Mouse (Mus musculus) liver, embryonic 11.5 days (tissue): ENCODE measurements at regions not wholly inside any gene's neighbourhood (a gene's known extent, or its start where the extent isn't known, plus 50 kb on each side); places are given as distances from the start of the nearest gene placed in this dataset.
A peak's percentile ranks its signal among the peaks of the same experiment; 100 is the strongest.

ENCODE experiments used
- ATAC-seq: fragments of 200-750 bp; cut with Nextera tagmentation; replicated peaks from 2 replicates; pipeline ENCODE4 v1.8.0; 2017; ENCODE audit warnings: moderate number of reproducible peaks, mild to moderate bottlenecking, moderate TSS enrichment, moderate library complexity; ENCODE audit not compliant: low FRiP score
- DNase-seq: peaks from one replicate; pipeline ENCODE4 v3.0.0-alpha.2; 2017; ENCODE audit warnings: low spot score
- H3K27ac ChIP-seq: fragments of 300-500 bp; sonication (generic); 2 replicates; pipeline ENCODE4 v1.5.1; 2014; ENCODE audit warnings: mild to moderate bottlenecking, low read depth, low read length, control low read depth
- H3K27me3 ChIP-seq: fragments of 300-500 bp; sonication (generic); replicated peaks from 2 replicates; pipeline ENCODE4 v1.6.1; 2014; ENCODE audit warnings: low read length, mixed read lengths; ENCODE audit not compliant: control insufficient read depth, insufficient read depth
- H3K36me3 ChIP-seq: fragments of 300-500 bp; sonication (generic); 2 replicates; pipeline ENCODE4 v1.6.1; 2014; ENCODE audit warnings: mild to moderate bottlenecking, low read length, moderate library complexity, mixed read lengths; ENCODE audit not compliant: control insufficient read depth, insufficient read depth
- H3K4me1 ChIP-seq: fragments of 300-500 bp; sonication (generic); replicated peaks from 2 replicates; pipeline ENCODE4 v1.6.1; 2014; ENCODE audit warnings: low read length, mixed read lengths; ENCODE audit not compliant: control insufficient read depth, insufficient read depth
- H3K4me2 ChIP-seq: fragments of 300-500 bp; sonication (generic); 2 replicates; pipeline ENCODE4 v1.6.1; 2014; ENCODE audit warnings: mild to moderate bottlenecking, control low read depth, moderate library complexity
- H3K4me3 ChIP-seq: fragments of 300-500 bp; sonication (generic); 2 replicates; pipeline ENCODE4 v1.5.1; 2014; ENCODE audit warnings: low read depth, low read length, control low read depth
- H3K9ac ChIP-seq: fragments of 300-500 bp; sonication (generic); 2 replicates; pipeline ENCODE4 v1.6.1; 2014; ENCODE audit warnings: low read depth, low read length, control low read depth
- H3K9me3 ChIP-seq: fragments of 300-500 bp; sonication (generic); 2 replicates; pipeline ENCODE4 v1.6.1; 2016; ENCODE audit warnings: low read length, inconsistent platforms, mixed read lengths; ENCODE audit not compliant: control insufficient read depth
- WGBS: fragments of 180-500 bp; shearing (Covaris S2); extraction: QIAGEN DNeasy Blood & Tissue Kit; methylation state at CpG from one replicate; pipeline ENCODE4 v1.1.7; 2014; 5-methylcytosine and 5-hydroxymethylcytosine counted together

GRCm38 (mm10) chr8:24364685-24365084 is 361.0 kb downstream of the Adam3 start:
- Histone ChIP-seq H3K27ac (no peak overlapping the region), H3K27me3 (no peaks in the 10 kb centered on the region), H3K4me3 (no peak overlapping the region), H3K9ac (no peak overlapping the region), H3K36me3 (no peaks in the 10 kb centered on the region), H3K4me2 (no peak overlapping the region), H3K4me1 (no peaks in the 10 kb centered on the region), H3K9me3 (no peaks in the 10 kb centered on the region)
- DNase-seq (no peak), ATAC-seq (no peak)
- 59% methylated on average over 4 of the region's 4 CpGs for WGBS

GRCm38 (mm10) chr8:24359022-24359600 is 366.5 kb downstream of the Adam3 start:
- Histone ChIP-seq H3K27ac (no peak overlapping the region), H3K4me2 (no peak overlapping the region), H3K4me3 (no peak overlapping the region), H3K36me3 (no peaks in the 10 kb centered on the region), H3K9ac (no peak overlapping the region), H3K9me3 (no peaks in the 10 kb centered on the region), H3K27me3 (no peaks in the 10 kb centered on the region), H3K4me1 (no peaks in the 10 kb centered on the region)
- DNase-seq (no peak), ATAC-seq (no peak)

DNA sequence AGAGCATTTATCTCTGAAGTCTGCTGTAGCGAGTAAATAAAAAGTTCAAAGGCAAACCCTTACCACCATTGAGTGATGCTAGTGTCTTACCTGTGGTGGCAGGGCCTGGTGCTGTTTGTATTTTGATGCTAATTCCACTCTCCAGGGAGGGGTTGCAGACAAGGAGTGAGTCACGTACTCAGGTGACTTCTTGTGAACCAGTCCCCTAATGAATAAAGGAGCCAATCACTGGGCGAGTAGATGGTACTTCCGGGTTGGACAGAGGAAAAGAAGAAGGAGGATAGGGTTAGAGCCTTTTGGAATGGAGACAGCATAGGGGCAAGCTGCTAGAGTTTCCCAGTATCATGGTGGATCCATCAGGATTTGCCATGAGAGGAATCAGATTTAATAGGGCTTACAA is 370.5 kb downstream of the Adam3 start:
- no peaks in the 10 kb centered on the region for H3K27me3 ChIP-seq
- ATAC-seq = no peak

DNA sequence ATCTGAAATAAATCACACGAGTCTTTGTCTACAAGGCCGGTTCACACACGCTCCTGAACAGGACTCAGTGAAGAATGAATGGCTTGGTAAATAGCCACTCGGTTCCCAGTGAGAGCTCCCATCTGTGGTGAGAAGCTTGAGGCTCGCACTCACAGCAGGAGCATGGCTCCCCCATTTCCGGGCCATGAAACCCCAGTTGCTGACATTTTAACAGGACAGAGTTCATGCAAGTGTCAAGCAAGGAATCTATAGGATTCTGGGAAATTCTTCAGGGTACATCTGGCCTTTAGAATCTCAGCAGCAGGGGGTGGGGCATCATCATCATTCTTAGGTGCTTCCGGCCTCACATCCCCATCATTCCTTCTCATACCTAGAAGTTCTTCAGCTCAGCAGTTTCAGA is 371.8 kb downstream of the Adam3 start:
- ATAC-seq = no peak
- no peaks in the 10 kb centered on the region for H3K27me3 ChIP-seq
- H3K4me2 ChIP-seq = no peak overlapping the region
- H3K36me3 ChIP-seq = no peaks in the 10 kb centered on the region
- 78% methylated on average over 7 of the region's 7 CpGs for WGBS
- no peak for DNase-seq
- no peaks in the 10 kb centered on the region for H3K9me3 ChIP-seq
- no peak overlapping the region for H3K27ac ChIP-seq
- no peak overlapping the region for H3K9ac ChIP-seq
- H3K4me1 ChIP-seq = no peaks in the 10 kb centered on the region
- H3K4me3 ChIP-seq = no peak overlapping the region

More for the DNA sequence above, 370.5 kb downstream of the Adam3 start:
- no peak for DNase-seq
- Histone ChIP-seq H3K27ac (no peak overlapping the region), H3K4me2 (no peak overlapping the region), H3K36me3 (no peaks in the 10 kb centered on the region), H3K4me1 (no peaks in the 10 kb centered on the region), H3K9ac (no peak overlapping the region), H3K4me3 (no peak overlapping the region), H3K9me3 (no peaks in the 10 kb centered on the region)
- 84% methylated on average over 4 of the region's 4 CpGs for WGBS

- Histone ChIP-seq H3K27me3 (no peaks in the 10 kb centered on the region), H3K4me2 (no peak overlapping the region), H3K4me1 (no peaks in the 10 kb centered on the region), H3K4me3 (no peak overlapping the region), H3K27ac (no peak overlapping the region), H3K9me3 (no peaks in the 10 kb centered on the region), H3K9ac (no peak overlapping the region), H3K36me3 (no peaks in the 10 kb centered on the region)
- ATAC-seq (no peak), DNase-seq (no peak)
- 63% methylated on average over 9 of the region's 9 CpGs for WGBS
Measured at GRCm38 (mm10) chr8:24352322-24352721, 373.3 kb downstream of the Adam3 start.

- no peak overlapping the region for H3K4me3 ChIP-seq
- WGBS = 21% methylated on average over 6 of the region's 6 CpGs
Measured at GRCm38 (mm10) chr8:24351760-24352159, 373.9 kb downstream of the Adam3 start.

DNA sequence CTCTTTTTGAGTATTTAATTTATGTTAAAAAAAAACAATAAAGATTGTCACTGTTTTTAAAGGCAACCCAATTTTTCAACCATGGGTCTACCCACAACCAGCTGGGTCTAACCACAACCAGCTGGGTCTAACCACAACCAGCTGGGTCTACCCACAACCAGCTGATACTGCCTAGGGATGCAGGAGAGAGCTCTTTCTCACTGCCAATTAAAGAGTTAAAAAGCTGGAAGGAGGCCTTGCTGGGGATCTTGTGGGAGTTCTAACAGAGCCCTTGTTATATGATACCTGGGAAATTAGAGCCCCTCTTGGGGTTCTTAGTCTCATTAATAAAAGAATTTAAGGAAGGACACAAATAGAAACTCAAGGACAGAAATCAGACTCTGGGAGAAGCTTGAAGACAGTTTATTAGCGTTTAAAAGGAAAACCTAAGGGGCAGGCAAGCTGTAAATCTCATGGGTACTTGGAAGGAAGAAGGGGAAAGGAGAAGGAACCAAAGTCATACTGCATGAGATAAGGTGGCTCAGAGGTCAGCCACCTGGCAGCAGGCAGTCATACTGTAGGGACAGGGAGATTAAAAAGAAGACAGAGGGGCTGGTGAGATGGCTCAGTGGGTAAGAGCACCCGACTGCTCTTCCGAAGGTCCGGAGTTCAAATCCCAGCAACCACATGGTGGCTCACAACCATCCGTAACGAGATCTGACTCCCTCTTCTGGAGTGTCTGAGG is 379.1 kb downstream of the Adam3 start:
- 70% methylated on average over 4 of the region's 6 CpGs for WGBS
- DNase-seq = no peak
- Histone ChIP-seq H3K4me2 (no peak overlapping the region), H3K27me3 (no peaks in the 10 kb centered on the region), H3K4me1 (no peaks in the 10 kb centered on the region), H3K4me3 (no peak overlapping the region), H3K27ac (no peak overlapping the region), H3K36me3 (no peaks in the 10 kb centered on the region), H3K9me3 (no peaks in the 10 kb centered on the region), H3K9ac (no peak overlapping the region)
- no peak for ATAC-seq

More at GRCm38 (mm10) chr8:24351760-24352159, 373.9 kb downstream of the Adam3 start:
- no peak overlapping the region for H3K9ac ChIP-seq
- H3K4me1 ChIP-seq = no peaks in the 10 kb centered on the region
- H3K4me2 ChIP-seq = peak overlapping the region; percentile 8; the same call in 1 of the 2 replicates
- H3K27ac ChIP-seq = no peak overlapping the region
- no peak for DNase-seq
- no peaks in the 10 kb centered on the region for H3K27me3 ChIP-seq
- H3K36me3 ChIP-seq = no peaks in the 10 kb centered on the region
- no peaks in the 10 kb centered on the region for H3K9me3 ChIP-seq
- ATAC-seq = no peak

GRCm38 (mm10) chr8:24338694-24339093 is 387.0 kb downstream of the Adam3 start:
- WGBS = 88% methylated on average over 9 of the region's 9 CpGs

DNA sequence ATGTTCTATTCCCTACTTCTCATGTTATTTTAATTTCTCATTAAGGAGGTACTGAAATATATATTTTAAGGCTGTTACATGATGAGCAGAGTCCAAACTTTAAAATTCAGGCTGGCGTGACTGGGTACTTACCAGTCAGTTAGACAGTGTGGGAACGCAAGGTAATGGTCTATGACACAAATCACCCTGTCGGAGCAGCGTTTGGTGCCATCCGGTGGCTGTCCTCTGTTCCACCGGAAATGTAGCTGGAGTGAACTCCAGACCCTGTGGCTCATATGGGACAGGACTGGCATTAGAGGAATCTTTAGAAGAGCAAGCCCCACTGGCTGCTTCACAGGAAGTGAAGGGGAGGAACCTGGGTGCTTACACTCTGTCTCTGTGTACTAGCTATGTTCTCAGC is 388.0 kb downstream of the Adam3 start:
- ATAC-seq (no peak), DNase-seq (no peak)
- no peak overlapping the region for H3K4me3 ChIP-seq
- H3K9ac ChIP-seq = no peak overlapping the region
- H3K27me3 ChIP-seq = no peaks in the 10 kb centered on the region
- no peaks in the 10 kb centered on the region for H3K9me3 ChIP-seq
- WGBS = 60% methylated on average over 6 of the region's 6 CpGs
- no peak overlapping the region for H3K27ac ChIP-seq
- H3K36me3 ChIP-seq = no peaks in the 10 kb centered on the region
- no peak overlapping the region for H3K4me2 ChIP-seq
- H3K4me1 ChIP-seq = no peaks in the 10 kb centered on the region

More at GRCm38 (mm10) chr8:24338694-24339093, 387.0 kb downstream of the Adam3 start:
- no peaks in the 10 kb centered on the region for H3K27me3 ChIP-seq
- no peaks in the 10 kb centered on the region for H3K4me1 ChIP-seq
- no peaks in the 10 kb centered on the region for H3K9me3 ChIP-seq
- no peak for ATAC-seq
- H3K4me2 ChIP-seq = no peak overlapping the region
- H3K27ac ChIP-seq = no peak overlapping the region
- no peaks in the 10 kb centered on the region for H3K36me3 ChIP-seq
- no peak overlapping the region for H3K9ac ChIP-seq
- no peak for DNase-seq
- no peak overlapping the region for H3K4me3 ChIP-seq
